Mouse (Mus musculus) stomach, postnatal 0 days (tissue): ENCODE measurements around the gene Homer2.

ENCODE experiments used
- CTCF ChIP-seq: IDR thresholded peaks from 2 replicates; pipeline ENCODE4 v1.5.1; 2016; ENCODE audit warnings: antibody characterized with exemption, low read depth, mild to moderate bottlenecking, moderate library complexity
- EP300 ChIP-seq: optimal IDR thresholded peaks from 2 replicates; pipeline ENCODE3; 2016; ENCODE audit warnings: antibody characterized with exemption

- TF ChIP-seq CTCF (no peak; the same call in none of the 2 replicates), EP300 (no peak)
Observed at GRCm38 (mm10) chr7:81571108-81571940, 136.0 kb downstream of the Homer2 start, which contains the start of gene Whamm.
